Mouse (Mus musculus) skeletal muscle tissue, adult 2 months (tissue): ENCODE data around the gene Trim42.

Source experiments
- DNase-seq: peaks from one replicate; pipeline ENCODE4 v3.0.0-alpha.2; 2012; ENCODE audit warnings: low read depth, low spot score

Trim42 gene

GRCm38 (mm10) chr9:97369591-97369990, at the start of gene Trim42:
TSS of gene Trim42 (minus strand) at chr9:97369958.
- DNase-seq = no peak

- no peak for DNase-seq
These were observed 45.3 kb upstream of the Trim42 start for GRCm38 (mm10) chr9:97414876-97415668.

- DNase-seq = no peak
These were observed 38.4 kb upstream of the Trim42 start for GRCm38 (mm10) chr9:97408142-97408541.

GRCm38 (mm10) chr9:97356441-97356840, 13.3 kb downstream of the Trim42 start:
- no peak for DNase-seq

- no peak for DNase-seq
These were observed 24.9 kb downstream of the Trim42 start for GRCm38 (mm10) chr9:97344767-97345297.

GRCm38 (mm10) chr9:97341772-97342171, 28.0 kb downstream of the Trim42 start:
- DNase-seq = no peak

- no peak for DNase-seq
These were observed 46.9 kb downstream of the Trim42 start for GRCm38 (mm10) chr9:97322846-97323245.

- no peak for DNase-seq
These were observed 47.6 kb downstream of the Trim42 start for GRCm38 (mm10) chr9:97322120-97322519.

GRCm38 (mm10) chr9:97315421-97316055, 54.2 kb downstream of the Trim42 start:
- no peak for DNase-seq

GRCm38 (mm10) chr9:97311614-97312013, 58.1 kb downstream of the Trim42 start:
- DNase-seq = no peak

- no peak for DNase-seq
These were observed 60.2 kb downstream of the Trim42 start for GRCm38 (mm10) chr9:97309509-97310053.

- no peak for DNase-seq
These were observed 61.9 kb downstream of the Trim42 start for GRCm38 (mm10) chr9:97307705-97308485.
